29 mouse cellular contexts compared by ENCODE assay signal in the genomic region with DNA sequence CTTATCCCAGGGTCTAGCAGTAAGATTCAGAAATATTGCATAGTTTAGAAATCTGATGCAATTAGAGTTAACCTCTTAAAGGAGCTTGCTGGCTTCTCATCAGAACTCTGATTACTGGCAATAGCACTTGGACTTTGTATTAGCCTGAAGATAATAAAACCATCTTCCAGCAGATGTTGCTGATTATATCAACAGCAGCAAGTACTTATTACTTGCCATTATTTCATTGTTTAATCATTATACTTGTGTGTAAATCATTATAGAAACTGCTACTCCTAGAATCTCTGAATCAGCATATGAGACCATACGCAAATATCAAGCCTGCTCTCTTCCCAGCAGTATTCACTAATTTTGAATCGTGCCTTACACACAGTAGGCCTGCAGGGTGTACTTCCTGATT. TPM values are rescaled to one million over a fixed set of nuclear protein-coding genes. Genes with fewer than 3 reads are reported as not detected.
"Had no signal": no experiment of that assay in that cellular context is flagged by ENCODE, and none has a peak within 500 bp of the region (broad histone marks: within the 10 kb centered on the region; RNA-seq: fewer than 3 reads in every experiment).

No protein-coding gene starts in this region.

- H3K9me3 ChIP-seq: heart, embryonic 13.5 days; heart, embryonic 15.5 days; hindbrain, embryonic 13.5 days; hindbrain, embryonic 15.5 days; kidney, embryonic 15.5 days; limb, embryonic 13.5 days; limb, embryonic 15.5 days; liver, embryonic 12.5 days had no signal

- DNase-seq: gastrocnemius, postnatal 14 days; gastrocnemius, postnatal 36 days; heart, adult 11 months; heart, adult 2 months; heart, postnatal 14 days; heart, postnatal 36 days; kidney, adult 18-20 months; kidney, postnatal 25 days; kidney, postnatal 4 days; left cerebral cortex, postnatal 4 days had no signal

- H3K4me3 ChIP-seq: heart, adult 2 months; heart, embryonic 13.5 days; heart, embryonic 15.5 days; hindbrain, embryonic 13.5 days; hindbrain, embryonic 15.5 days; kidney, embryonic 15.5 days; layer of hippocampus, adult 2 months; left cerebral cortex, adult 2 months; limb, embryonic 13.5 days; limb, embryonic 15.5 days; liver, embryonic 12.5 days had no signal

- H3K36me3 ChIP-seq: heart, embryonic 13.5 days; heart, embryonic 15.5 days; hindbrain, embryonic 13.5 days; hindbrain, embryonic 15.5 days; kidney, embryonic 15.5 days; limb, embryonic 13.5 days; limb, embryonic 15.5 days; liver, embryonic 12.5 days had no signal

- ATAC-seq: hindbrain, postnatal 0 days; liver, embryonic 12.5 days had no signal

- H3K9ac ChIP-seq: heart, embryonic 13.5 days; heart, embryonic 15.5 days; hindbrain, embryonic 13.5 days; hindbrain, embryonic 15.5 days; kidney, embryonic 15.5 days; limb, embryonic 13.5 days; limb, embryonic 15.5 days; liver, embryonic 12.5 days; liver, embryonic 14.5 days had no signal

- H3K4me1 ChIP-seq: hindbrain, embryonic 13.5 days; hindbrain, embryonic 15.5 days; kidney, embryonic 15.5 days; limb, embryonic 13.5 days; limb, embryonic 15.5 days had no signal

- H3K27ac ChIP-seq: heart, adult 2 months; heart, embryonic 13.5 days; heart, embryonic 15.5 days; hindbrain, embryonic 13.5 days; hindbrain, embryonic 15.5 days; hindbrain, postnatal 0 days; kidney, embryonic 15.5 days; kidney, postnatal 0 days; layer of hippocampus, adult 2 months; left cerebral cortex, adult 2 months; limb, embryonic 13.5 days; limb, embryonic 15.5 days; liver, embryonic 12.5 days; liver, embryonic 14.5 days had no signal

- H3K27me3 ChIP-seq: heart, embryonic 13.5 days; heart, embryonic 15.5 days; hindbrain, embryonic 13.5 days; hindbrain, embryonic 15.5 days; kidney, embryonic 15.5 days; limb, embryonic 13.5 days; limb, embryonic 15.5 days; liver, embryonic 12.5 days had no signal

- H3K4me2 ChIP-seq: heart, embryonic 11.5 days; heart, embryonic 13.5 days; heart, embryonic 15.5 days; hindbrain, embryonic 13.5 days; hindbrain, embryonic 15.5 days; kidney, embryonic 15.5 days; limb, embryonic 13.5 days; limb, embryonic 15.5 days; liver, embryonic 12.5 days had no signal

RNA-seq across cellular contexts. Expression of a gene that starts 1.6 kb away (rescaled TPM):
- total RNA-seq: gastrocnemius, adult 8-10 months; heart, adult 2 months; heart, postnatal 14 days; heart, postnatal 36 days; hindbrain, postnatal 0 days; liver, adult 2 months had no signal
- polyA plus RNA-seq: heart, adult 2 months; heart, embryonic 13.5 days; limb, embryonic 11.5 days; liver, adult 2 months had no signal

RNA-seq across cellular contexts. Expression of a gene that starts 24.6 kb away (rescaled TPM):
- total RNA-seq: heart, postnatal 36 days; hematopoietic stem cell, adult 5-6 weeks; left cerebral cortex, postnatal 4 days had no signal
- polyA plus RNA-seq: heart, adult 2 months; heart, embryonic 15.5 days had no signal

RNA-seq across cellular contexts. Expression of a gene that starts 25.6 kb away (rescaled TPM):
- polyA plus RNA-seq: hindbrain, embryonic 11.5 days had no signal
